Mouse (Mus musculus) Muller cell, postnatal 12 days (primary cell): ENCODE results near the gene Col12a1.
A peak's percentile ranks its signal among the peaks of the same experiment; 100 is the strongest.

Experiments
- DNase-seq: peaks from one replicate; pipeline ENCODE4 v3.0.0-alpha.2; 2015; ENCODE audit errors: inconsistent ontology term

The Col12a1 gene

DNA sequence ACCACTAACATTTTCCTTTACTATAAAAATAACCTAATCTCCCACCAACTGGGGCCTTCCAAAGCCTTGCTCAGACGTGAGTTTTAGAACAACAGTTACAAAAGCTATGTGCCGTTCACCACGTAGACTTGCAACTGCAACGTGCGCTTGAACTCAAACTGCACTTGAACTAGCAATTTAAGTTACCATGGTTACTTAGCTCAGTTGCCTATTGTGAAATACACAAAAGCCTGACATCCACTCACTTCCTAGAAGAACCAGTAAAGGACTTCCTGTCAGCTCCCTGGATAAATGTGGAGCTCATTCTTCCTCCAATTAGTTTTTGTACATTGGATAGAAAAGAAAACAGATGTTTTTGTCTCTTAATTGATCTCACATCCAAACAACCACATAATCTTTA lies 112.9 kb downstream of the Col12a1 start:
- no peak for DNase-seq

DNA sequence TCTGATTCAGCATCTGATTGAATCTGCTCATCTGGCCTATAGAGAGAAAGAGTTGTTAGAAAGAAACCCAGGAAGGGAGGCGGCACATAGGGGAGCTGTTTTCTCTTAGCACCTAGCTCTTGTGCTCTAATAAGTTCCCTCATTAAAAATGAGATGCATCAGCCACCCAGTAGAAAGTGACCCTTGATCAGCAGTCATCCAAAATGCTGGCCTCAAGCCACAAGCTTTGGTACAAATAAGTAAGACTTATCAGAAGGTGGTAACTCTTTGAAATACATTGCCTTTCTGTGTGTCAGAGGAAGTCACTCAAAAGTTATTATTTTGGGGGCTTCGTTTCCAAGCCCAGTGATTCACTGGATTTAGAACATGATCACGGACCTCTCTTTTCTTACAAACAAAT lies 114.1 kb downstream of the Col12a1 start:
- no peak for DNase-seq

DNA sequence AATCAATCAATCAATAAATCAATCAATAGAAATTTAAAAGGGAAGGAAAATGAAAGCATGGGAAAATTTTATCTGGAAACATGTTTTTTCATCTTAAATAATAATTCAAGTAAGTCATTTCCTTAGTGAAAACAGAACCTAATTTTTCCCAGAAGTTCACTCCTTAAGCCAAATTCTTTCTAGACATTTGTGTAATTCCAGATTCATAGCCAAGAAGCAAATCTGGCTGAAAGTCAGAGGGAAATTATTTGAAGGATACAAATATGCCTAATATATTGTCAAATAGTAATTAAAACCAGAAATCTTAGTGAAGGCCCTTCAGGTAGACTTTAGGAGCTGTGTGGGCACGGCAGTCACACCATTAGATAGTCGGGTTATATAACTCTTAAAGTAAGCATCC lies 115.2 kb downstream of the Col12a1 start:
- DNase-seq = no peak

DNA sequence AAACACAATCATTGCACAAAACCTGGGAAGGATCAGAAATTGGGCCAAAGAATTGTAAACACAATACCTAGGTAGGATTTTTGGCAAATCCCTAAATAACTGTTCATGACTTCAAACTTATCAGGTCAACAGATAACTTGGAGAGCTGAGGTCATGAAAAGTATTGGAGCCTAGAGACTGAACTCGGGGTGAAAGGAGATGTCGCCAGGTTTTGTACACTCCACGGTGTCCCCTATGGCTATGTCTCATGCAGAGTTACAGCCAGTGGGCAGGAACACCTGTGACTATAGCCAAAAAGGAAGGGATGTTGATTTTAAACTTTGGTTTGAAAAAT lies 118.4 kb downstream of the Col12a1 start:
- DNase-seq = no peak

DNA sequence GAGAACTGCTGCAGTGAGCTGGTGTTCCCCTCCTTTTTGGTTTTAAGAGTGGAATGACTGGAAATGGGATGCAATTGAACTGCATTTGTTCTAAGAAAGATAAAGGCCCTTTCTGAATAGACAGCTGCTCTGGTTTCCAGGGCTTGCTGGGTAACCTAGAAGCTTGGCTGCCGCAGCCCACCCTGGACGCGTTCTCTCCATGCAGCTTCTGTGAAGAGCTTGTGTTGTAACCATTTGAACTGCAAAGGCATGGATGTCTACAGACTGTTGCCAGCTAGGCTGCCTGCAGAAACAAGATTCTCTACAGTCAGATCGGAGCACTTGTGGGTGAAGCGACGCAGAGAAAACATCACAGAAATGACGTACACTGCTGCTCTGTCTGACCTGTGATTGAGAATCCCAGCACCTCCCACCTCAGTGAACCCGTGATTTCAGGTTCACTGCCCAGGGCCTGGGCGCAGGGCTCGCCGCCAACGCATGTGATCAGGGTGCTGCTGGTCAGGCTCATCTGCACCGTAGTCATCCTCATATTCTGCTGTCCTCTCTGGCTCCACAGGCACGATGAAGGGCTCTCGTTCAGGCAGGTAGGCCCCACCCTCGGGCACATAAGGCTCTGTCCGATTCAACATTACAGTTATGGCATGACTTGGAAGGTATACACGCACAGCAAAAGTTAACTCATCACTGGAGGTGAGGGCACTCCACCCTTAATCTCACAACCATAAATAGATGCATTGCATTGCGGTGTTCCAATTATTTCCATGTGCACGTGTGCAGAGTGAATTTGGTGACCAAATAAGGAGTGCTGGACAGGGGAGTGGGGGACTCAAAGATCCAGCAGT lies 119.0 kb downstream of the Col12a1 start:
- no peak for DNase-seq

DNA sequence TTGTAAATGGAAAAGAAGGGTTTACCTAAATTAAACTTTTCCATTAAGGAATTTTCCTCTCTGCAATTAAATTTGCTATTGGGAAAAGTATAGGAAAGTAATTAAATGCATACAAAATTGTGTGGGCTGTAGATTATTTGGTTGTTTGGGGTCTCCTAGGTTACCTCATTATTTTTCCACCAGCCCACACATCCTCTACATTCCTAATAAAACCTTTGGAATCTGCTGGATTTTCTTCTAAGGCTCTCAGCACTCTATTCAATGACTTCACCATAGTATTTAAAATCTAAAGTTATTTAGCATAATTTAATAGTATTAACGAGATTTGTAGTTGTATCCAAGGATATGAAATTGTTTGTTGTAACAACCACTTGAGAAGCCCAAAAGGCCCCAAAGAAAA lies 120.1 kb downstream of the Col12a1 start:
- DNase-seq = peak; percentile 22

DNA sequence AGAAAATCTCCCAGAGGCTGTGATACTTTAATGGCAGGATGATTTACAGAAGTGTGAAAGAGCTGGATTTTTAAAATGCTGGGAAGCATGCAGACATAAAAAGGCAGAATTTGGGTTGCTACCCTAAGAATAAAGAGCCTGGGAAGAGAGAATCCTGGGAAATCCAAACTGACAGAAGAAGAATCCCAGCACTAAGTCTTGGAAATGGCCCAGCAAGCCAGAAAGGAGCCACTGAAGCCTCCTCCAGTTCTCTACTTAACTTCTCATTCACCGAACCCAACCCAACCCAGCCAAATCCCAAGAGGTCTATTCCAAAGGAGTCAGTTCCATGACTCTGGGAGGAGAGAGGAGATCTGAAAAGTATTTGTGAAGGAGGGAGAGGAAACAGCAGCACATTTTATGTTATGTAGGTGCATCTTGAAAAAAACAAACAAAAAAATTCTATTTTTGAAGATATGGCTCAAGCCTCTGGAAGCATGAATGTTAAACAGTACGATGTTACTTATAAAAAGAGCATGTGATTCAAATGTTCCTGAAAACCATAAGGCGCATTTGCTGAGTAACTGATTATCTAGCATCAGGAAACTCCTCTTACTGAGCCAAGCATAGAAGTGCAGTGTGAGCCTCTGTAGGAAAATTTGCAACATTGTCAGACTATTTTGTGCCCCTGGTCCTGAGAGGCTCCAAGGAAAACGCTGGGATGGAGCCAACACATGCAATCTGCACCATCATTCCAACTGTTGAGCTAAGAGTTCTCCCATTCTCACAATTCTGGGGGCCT lies 132.0 kb downstream of the Col12a1 start:
- DNase-seq = no peak

DNA sequence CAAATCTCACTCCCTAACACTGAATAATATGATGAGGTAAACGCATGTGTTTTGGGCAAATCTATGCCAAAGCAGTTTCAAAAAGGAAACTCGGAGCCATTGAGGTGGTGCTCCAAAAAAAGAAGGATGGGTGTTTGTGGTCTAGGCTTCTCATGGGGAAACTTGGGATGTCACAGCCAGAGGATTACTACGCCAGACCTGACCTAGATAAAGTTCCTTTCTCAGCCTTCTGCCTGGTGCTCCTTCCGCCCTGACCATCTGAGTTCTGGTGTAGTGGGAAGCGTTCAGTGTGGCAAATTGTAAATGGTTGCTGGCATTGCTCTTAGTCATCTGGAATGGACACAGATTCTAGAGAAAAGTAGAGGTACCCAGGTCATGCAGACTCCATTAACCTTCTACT lies 151.8 kb downstream of the Col12a1 start:
- no peak for DNase-seq

DNA sequence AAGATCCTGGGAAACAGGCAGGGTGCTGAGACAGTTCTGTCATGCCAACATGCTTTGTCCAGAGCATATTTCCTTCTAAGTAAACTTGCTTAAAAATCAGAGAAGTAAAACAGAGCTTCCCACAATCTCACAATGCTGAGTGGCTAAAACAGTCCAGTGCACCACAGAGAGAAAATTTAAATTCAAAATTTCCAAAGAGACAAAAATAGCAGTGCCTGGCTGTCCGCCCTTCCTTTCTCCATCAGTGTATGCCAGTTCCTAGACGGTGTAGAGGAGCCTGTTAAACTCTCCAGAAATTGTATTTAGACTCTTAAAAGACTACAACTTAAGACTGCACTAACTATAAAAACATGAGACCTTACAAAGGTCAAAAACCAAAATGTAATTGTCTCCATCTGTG lies 165.3 kb downstream of the Col12a1 start:
- DNase-seq = no peak
